Mouse (Mus musculus): ENCODE data around the gene Arhgdia.

DNA sequence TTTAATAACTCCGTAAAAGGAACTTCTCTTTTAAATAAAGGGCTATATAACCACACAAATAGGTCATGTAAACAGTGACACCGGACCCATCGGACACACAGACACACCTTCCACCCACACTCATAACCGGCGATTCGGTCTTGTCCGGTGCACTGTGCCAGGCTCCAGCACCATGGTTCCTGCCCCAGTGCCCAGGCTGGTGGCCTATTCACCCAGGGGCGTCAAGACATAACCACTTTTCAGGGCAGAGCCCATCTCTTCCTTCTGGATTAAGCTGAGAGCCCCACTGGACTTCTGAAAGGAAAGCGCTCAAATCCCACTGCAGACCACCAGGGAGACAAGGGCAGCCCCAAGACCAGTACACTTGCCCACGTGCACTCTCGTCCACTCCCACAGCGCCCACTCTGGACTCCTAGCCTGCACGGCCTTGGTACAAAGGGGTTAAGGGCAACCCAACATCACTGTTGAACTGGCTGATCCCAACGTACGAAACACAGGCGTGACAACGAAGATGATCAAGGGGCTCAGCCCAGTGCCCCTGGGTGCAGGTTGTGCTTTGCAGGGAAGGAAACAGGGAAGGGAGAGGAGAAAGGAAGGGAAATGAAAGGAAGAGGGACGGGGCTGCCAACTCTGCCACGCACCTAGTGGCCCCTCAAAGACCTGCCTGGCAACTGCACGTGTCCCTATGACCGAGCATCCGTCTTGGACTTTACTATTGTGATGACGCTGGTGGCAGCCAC lies 47.3 kb upstream of the Arhgdia start:
- no peak for TF ChIP-seq POLR2A (IDR thresholded peaks at IDR 0.05; ENCODE audit: extremely low read depth, insufficient read depth, low read length)
- TF ChIP-seq CTCF (IDR thresholded peaks at IDR 0.05; ENCODE audit: low read depth, low read length): no peak
